Mouse (Mus musculus) spleen, adult 2 months (tissue): ENCODE data around the gene Topaz1.

Source experiments
- CTCF ChIP-seq: fragments of 200-500 bp; IDR thresholded peaks from 2 replicates; pipeline ENCODE4 v1.5.1; 2011; ENCODE audit warnings: mild to moderate bottlenecking, inconsistent platforms; ENCODE audit not compliant: insufficient read depth, insufficient read length, insufficient replicate concordance; ENCODE audit errors: extremely low read depth
- POLR2A ChIP-seq: fragments of 200-500 bp; IDR thresholded peaks from 2 replicates; pipeline ENCODE4 v1.6.1; 2011; ENCODE audit warnings: low read depth, low read length, inconsistent platforms

GRCm38 (mm10) chr9:122805845-122806341 lies 58.7 kb downstream of the Topaz1 start:
- TF ChIP-seq CTCF (no peak), POLR2A (no peak)
